Mouse (Mus musculus): ENCODE results near the gene Skap2.

DNA sequence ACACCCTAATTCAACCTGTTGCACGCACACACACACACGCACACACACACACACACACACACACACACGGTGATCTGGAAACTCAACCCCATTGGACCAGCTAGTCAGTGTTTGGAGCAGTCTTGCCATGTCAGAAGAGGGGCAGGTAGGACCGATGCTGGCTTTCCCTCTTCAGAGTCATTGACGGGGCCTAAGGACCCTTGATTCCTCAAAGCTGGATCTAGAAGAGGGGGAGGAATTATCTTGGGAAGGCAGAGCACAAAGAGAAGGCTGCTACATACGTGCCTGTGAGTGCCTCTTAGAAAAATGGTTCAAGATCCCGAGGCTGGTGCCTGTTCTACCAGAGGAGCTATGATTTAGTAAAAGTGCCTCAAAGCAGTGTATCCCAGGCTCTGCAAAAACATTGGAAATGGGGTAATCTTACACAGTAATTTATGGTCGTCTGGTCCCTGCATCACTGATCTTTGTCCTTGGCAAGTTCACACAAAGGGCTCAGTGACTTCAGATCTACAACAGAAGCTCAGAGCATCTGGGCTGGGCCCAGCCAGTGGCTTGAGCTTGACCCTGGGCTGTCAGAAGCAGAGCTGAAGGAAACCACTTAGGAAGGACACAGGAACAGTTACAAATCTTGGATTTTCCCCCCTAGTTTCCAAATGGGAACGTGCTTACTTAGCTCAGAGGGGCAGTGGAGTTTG is 188.1 kb downstream of the Skap2 start:
- no peak for TF ChIP-seq CTCF (IDR thresholded peaks at IDR 0.05; ENCODE audit: control insufficient read depth, insufficient read depth, insufficient replicate concordance, low read depth, low read length)
- TF ChIP-seq POLR2A (IDR thresholded peaks at IDR 0.05; ENCODE audit: control insufficient read depth, low read depth, low read length): no peak

All from testis, adult 2 months (tissue).